Mouse (Mus musculus) thymus, postnatal 0 days (tissue): ENCODE measurements around the gene Moxd2. TPM values are rescaled to one million over a fixed set of nuclear protein-coding genes. Genes with fewer than 3 reads are reported as not detected.
A peak's percentile ranks its signal among the peaks of the same experiment; 100 is the strongest.

Experiments used
- DNase-seq: peaks from one replicate; pipeline ENCODE4 v3.0.0-alpha.2; 2015; ENCODE audit warnings: low spot score
- polyA plus RNA-seq: library from polyadenylated mRNA; unstranded; fragments of >200 nt; fragmentation: Nextera tagmentation; extraction: Ambion mirVana; gene quantifications from 2 replicates; pipeline ENCODE4 v1.2.1, GENCODE M21; 2015

The Moxd2 gene
- polyA plus RNA-seq, result 0.14 TPM in 1 of 2 replicates, not detected in the other

- no peak for DNase-seq
These were observed at the start of gene Moxd2 for GRCm38 (mm10) chr6:40887394-40887793. Gene Moxd2, minus strand, starts transcription at chr6:40887494.

DNA sequence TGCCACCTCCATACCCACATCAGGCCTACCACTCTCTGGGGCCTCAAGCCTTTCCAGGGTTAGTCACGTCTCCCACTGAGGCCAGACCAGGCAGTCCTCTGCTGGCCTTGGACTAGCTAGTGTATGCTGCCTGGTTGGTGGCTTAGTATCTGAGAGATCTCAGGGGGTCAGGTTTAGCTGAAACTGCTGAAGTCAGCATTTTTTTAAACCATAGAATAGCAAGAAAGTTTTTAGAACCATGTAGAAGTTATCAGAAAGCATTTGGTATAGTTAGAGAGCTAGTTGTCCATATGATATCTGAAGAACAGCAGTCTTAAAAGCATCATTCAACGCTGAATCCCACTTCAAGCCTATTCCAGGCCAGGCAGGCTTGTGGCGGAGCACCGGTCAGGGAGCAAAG, 32.7 kb upstream of the Moxd2 start:
- no peak for DNase-seq

DNA sequence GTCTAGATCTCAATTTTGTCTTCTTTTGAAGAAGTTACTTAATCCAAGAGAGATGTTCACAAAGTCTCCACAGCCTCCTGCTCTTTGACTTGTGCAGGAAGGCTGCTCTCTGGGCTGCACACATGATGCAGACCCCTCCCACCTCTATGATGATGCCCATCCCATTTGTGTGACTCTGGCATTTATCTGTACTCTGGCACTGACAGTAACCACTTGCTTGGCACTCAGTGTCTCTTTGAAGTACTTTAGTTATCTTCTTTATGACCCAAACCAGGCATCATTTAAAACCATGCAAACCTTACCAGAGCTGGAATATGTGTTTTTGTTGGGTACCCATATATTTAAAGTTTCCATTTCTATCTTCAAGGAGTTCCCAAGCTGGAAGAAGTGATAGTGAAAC, 13.0 kb upstream of the Moxd2 start, which contains the start of gene Prss58:
TSS of gene Prss58 (minus strand) at position 101 of the 400 bp plus-strand sequence.
- DNase-seq, result no peak

DNA sequence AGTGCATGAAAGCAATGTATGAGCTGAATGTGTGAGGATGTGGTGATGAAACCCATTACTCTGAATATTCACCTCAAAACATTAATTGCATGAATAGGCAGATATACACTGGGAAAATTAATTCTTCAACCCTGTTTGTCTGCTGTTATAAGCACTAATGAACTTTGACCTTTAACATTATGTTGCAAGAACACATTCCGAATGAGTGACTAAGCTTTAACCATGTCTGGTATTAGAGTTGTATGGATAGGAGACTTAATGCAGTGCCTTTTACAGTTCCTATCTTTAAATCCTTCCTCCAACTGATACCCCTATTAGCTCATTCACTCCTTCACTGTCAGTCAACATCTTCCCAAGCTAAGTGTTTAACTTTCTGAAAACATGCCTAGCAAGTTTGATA, 7.4 kb upstream of the Moxd2 start:
- DNase-seq, result no peak

- peak; percentile 62 for DNase-seq
These were observed 6.3 kb upstream of the Moxd2 start for GRCm38 (mm10) chr6:40893577-40893976.

- DNase-seq, result peak; percentile 7
These were observed 4.5 kb upstream of the Moxd2 start for GRCm38 (mm10) chr6:40891754-40892153.

DNA sequence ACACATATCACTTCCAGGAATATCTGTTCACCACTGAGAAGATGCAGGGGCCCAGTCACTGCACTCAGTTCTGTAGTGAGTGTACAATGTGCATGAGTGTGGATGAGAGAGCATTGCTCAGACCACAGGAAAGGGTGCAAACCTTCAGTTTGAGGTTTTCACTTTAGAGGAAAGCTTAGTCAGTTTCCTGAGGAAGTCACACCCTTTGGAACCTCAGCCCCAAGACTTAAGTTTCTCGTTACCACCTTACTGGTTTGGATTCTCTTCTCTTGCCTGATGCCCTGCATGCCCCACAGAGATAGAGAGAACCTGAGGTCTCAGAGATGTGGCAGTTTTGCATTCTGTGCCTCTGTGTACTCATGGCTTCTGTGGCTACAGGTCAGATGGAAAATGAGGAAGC, 3.7 kb upstream of the Moxd2 start:
- DNase-seq, result peak; percentile 61

- no peak for DNase-seq
These were observed 42.0 kb downstream of the Moxd2 start for GRCm38 (mm10) chr6:40845283-40845682.

Other genes starting within 250 kb of the Moxd2 start
- gene Prss58, start 12.9 kb upstream of the Moxd2 start, polyA plus RNA-seq, result not detected in 2 replicates
- not detected in 2 replicates for gene 1700074P13Rik, start 53.1 kb upstream of the Moxd2 start, polyA plus RNA-seq
- not detected in 2 replicates for gene Gm4744, start 64.4 kb upstream of the Moxd2 start, polyA plus RNA-seq
- 0.39 TPM in 1 of 2 replicates, not detected in the other for gene 1810009J06Rik, start 77.3 kb upstream of the Moxd2 start, polyA plus RNA-seq
- 0.70 TPM in 1 of 2 replicates, not detected in the other for gene Gm2663, start 112.0 kb upstream of the Moxd2 start, polyA plus RNA-seq
- 0.17 and 0.20 TPM in 2 replicates for gene 2210010C04Rik, start 148.0 kb upstream of the Moxd2 start, polyA plus RNA-seq